Mouse (Mus musculus) liver, adult 2 months (tissue): Measurements from ENCODE around the gene Sec16b. TPM values are rescaled to one million over a fixed set of nuclear protein-coding genes. Genes with fewer than 3 reads are reported as not detected.

Experiments
- DNase-seq: peaks from one replicate; pipeline ENCODE4 v3.0.0-alpha.2; 2011; ENCODE audit warnings: low read depth, low spot score; ENCODE audit errors: extremely low read depth
- H3K27ac ChIP-seq: fragments of 200-500 bp; replicated peaks from 2 replicates; pipeline ENCODE4 v1.5.1; 2012; ENCODE audit warnings: low read depth, mild to moderate bottlenecking, control low read depth, inconsistent platforms, low read length; ENCODE audit not compliant: insufficient read depth
- H3K27me3 ChIP-seq: fragments of 200-500 bp; 2 replicates; pipeline ENCODE4 v1.6.1; 2012; ENCODE audit warnings: mild to moderate bottlenecking, moderate library complexity, low read length, inconsistent platforms; ENCODE audit not compliant: control insufficient read depth, insufficient read depth
- H3K36me3 ChIP-seq: fragments of 200-500 bp; 2 replicates; pipeline ENCODE4 v1.6.1; 2012; ENCODE audit warnings: low read length, inconsistent platforms; ENCODE audit not compliant: control insufficient read depth, insufficient read depth
- H3K4me1 ChIP-seq: fragments of 200-500 bp; 2 replicates; pipeline ENCODE4 v1.6.1; 2011; ENCODE audit warnings: low read length; ENCODE audit not compliant: control insufficient read depth, insufficient read depth
- H3K4me3 ChIP-seq: fragments of 200-500 bp; 2 replicates; pipeline ENCODE4 v1.5.1; 2011; ENCODE audit warnings: low read depth, mild to moderate bottlenecking, control low read depth, low read length, moderate library complexity; ENCODE audit not compliant: insufficient read depth
- H3K79me2 ChIP-seq: fragments of 200-500 bp; 2 replicates; pipeline ENCODE4 v1.6.1; 2012; ENCODE audit warnings: inconsistent platforms, mild to moderate bottlenecking, low read length, moderate library complexity; ENCODE audit not compliant: control insufficient read depth, insufficient read depth
- H3K9ac ChIP-seq: fragments of 200-500 bp; 2 replicates; pipeline ENCODE4 v1.6.1; 2012; ENCODE audit warnings: low read depth, mild to moderate bottlenecking, control low read depth, inconsistent platforms, low read length
- CTCF ChIP-seq: fragments of 200-500 bp; IDR thresholded peaks from 2 replicates; pipeline ENCODE4 v1.5.1; 2011; ENCODE audit warnings: low read depth, low read length, control low read depth
- POLR2A ChIP-seq: fragments of 200-500 bp; IDR thresholded peaks from 2 replicates; pipeline ENCODE4 v1.6.1; 2011; ENCODE audit warnings: low read length, control low read depth; ENCODE audit not compliant: insufficient read depth; ENCODE audit errors: extremely low read depth
- WGBS: fragments of 180-500 bp; shearing (Covaris S2); methylation state at CpG from one replicate; pipeline ENCODE4 v1.1.7; 2018; 5-methylcytosine and 5-hydroxymethylcytosine counted together
- polyA plus RNA-seq: library from polyadenylated mRNA; depleted of rRNA; stranded (reverse); fragments of >200 nt; gene quantifications from 2 replicates; pipeline ENCODE4 v1.2.3, GENCODE M21; 2012
- total RNA-seq: library from RNA; depleted of rRNA; stranded (reverse); fragments of >200 nt; gene quantifications from 2 replicates; pipeline ENCODE4 v1.2.3, GENCODE M21; 2014

Sec16b gene
- total and polyA plus RNA-seq, 2 experiments: 47.4 to 52.2 TPM

GRCm38 (mm10) chr1:157545056-157545455 lies 38.5 kb downstream of the Sec16b start:
- H3K4me3 ChIP-seq: no peak overlapping the region
- TF ChIP-seq POLR2A (no peak), CTCF (no peak)
- no peak overlapping the region for H3K9ac ChIP-seq
- H3K27ac ChIP-seq: no peak overlapping the region
- H3K36me3 ChIP-seq: peaks cover 78% of the 10 kb centered on the region
- peaks cover 6% of the 10 kb centered on the region for H3K4me1 ChIP-seq
- 90% methylated on average over 8 of the region's 8 CpGs for WGBS
- H3K79me2 ChIP-seq: peaks cover 4% of the 10 kb centered on the region
- H3K27me3 ChIP-seq: no peaks in the 10 kb centered on the region
- DNase-seq: no peak

- Histone ChIP-seq H3K4me1 (peaks cover 6% of the 10 kb centered on the region), H3K9ac (no peak overlapping the region), H3K36me3 (peaks cover 82% of the 10 kb centered on the region), H3K27me3 (no peaks in the 10 kb centered on the region), H3K4me3 (no peak overlapping the region), H3K79me2 (peaks cover 4% of the 10 kb centered on the region), H3K27ac (no peak overlapping the region)
- no peak for DNase-seq
- TF ChIP-seq CTCF (no peak), POLR2A (no peak)
- WGBS: 86% methylated on average over 5 of the region's 5 CpGs
Observed at GRCm38 (mm10) chr1:157547658-157548057, 41.1 kb downstream of the Sec16b start.

GRCm38 (mm10) chr1:157549721-157550120 lies 43.2 kb downstream of the Sec16b start:
- Histone ChIP-seq H3K27ac (peak overlapping the region; percentile 12; the same call in 1 of the 2 replicates), H3K4me1 (peaks cover 6% of the 10 kb centered on the region), H3K36me3 (peaks cover 77% of the 10 kb centered on the region), H3K4me3 (no peak overlapping the region), H3K9ac (no peak overlapping the region), H3K79me2 (peaks cover 4% of the 10 kb centered on the region), H3K27me3 (no peaks in the 10 kb centered on the region)
- TF ChIP-seq CTCF (no peak), POLR2A (no peak)
- whole genome bisulfite sequencing: 28% methylated on average over 3 of the region's 3 CpGs
- peak; percentile 42 for DNase-seq

- peak; percentile 86 for TF ChIP-seq CTCF
- no peak for TF ChIP-seq POLR2A
- Histone ChIP-seq H3K36me3 (peaks cover 77% of the 10 kb centered on the region), H3K9ac (no peak overlapping the region), H3K27me3 (no peaks in the 10 kb centered on the region), H3K4me1 (peaks cover 6% of the 10 kb centered on the region), H3K27ac (no peak overlapping the region), H3K4me3 (no peak overlapping the region), H3K79me2 (peaks cover 4% of the 10 kb centered on the region)
- DNase-seq: peak; percentile 50
- 79% methylated on average over 7 of the region's 7 CpGs for WGBS
Observed at GRCm38 (mm10) chr1:157552749-157553451, 46.4 kb downstream of the Sec16b start.

GRCm38 (mm10) chr1:157554163-157554562 lies 47.6 kb downstream of the Sec16b start:
- no peak overlapping the region for H3K27ac ChIP-seq

More at GRCm38 (mm10) chr1:157554163-157554562, 47.6 kb downstream of the Sec16b start:
- 50% methylated on average over 3 of the region's 3 CpGs for WGBS
- Histone ChIP-seq H3K9ac (no peak overlapping the region), H3K79me2 (peaks cover 4% of the 10 kb centered on the region), H3K27me3 (no peaks in the 10 kb centered on the region), H3K4me1 (peaks cover 6% of the 10 kb centered on the region), H3K4me3 (no peak overlapping the region), H3K36me3 (peaks cover 73% of the 10 kb centered on the region)
- no peak for TF ChIP-seq CTCF
- TF ChIP-seq POLR2A: no peak
- no peak for DNase-seq
